ENCODE assay signal across 11 mouse cellular contexts in the genomic region with DNA sequence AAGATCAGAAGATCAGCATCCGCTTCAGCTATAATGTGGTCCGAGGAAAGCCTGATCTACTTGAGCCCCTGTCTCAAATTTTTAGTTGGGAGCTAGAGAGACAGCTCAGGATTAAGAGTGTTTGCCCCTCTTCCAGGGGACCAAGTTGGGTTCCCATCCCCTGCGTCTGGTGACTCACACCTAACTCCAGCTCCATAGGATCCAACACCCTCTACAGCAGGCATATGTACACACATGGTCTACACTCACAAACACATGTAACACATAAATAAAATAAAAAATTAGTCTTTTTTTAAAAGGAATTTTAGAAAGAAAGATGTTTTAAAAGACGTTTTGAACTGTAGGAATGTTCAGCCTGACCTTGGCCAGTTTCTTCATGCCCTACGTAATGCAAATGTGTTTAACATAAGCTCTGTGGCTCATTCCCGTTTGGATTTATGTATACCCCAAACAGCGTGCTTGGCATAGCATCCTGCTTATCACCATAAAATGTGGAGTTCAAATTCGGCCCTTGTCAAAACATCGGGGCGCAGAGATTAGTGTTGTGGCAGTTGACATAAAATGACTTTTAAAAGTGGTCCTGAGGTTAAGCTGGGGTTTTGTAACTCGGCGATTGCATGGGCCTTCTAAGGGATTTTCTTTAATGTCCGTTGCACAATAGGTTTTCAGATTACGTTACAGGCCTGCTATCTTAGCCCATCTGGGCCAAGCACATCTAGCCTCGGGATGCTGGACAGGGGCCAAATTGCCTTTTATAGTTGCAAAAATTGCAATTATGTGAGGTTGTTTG.
DNase-seq lines count a peak whose midpoint lies in the region; ATAC-seq lines count a peak whose summit lies in the region.
"Had no signal": no experiment of that assay in that cellular context is flagged by ENCODE, and none has a peak within 500 bp of the region (broad histone marks: within the 10 kb centered on the region; RNA-seq: fewer than 3 reads in every experiment).

No protein-coding gene starts in this region.

- ATAC-seq in megakaryocyte, adult 5-6 weeks (ENCODE audit: poor library complexity, severe bottlenecking), result peak; percentile 59

- H3K4me1 ChIP-seq in midbrain, embryonic 10.5 days, result no peaks in the 10 kb centered on the region

- H3K27me3 ChIP-seq in midbrain, embryonic 10.5 days (ENCODE audit: low read depth, poor library complexity, severe bottlenecking), result no peaks in the 10 kb centered on the region
- H3K27me3 ChIP-seq: megakaryocyte, embryonic 14.5 days had no signal

- peaks cover 16% of the 10 kb centered on the region for H3K36me3 ChIP-seq in midbrain, embryonic 10.5 days

- WGBS in midbrain, embryonic 10.5 days, result 84% methylated on average over 15 of the region's 15 CpGs

- no peak overlapping the region for H3K27ac ChIP-seq in midbrain, embryonic 10.5 days (replicated peaks)
- H3K27ac ChIP-seq: hindbrain, embryonic 14.5 days had no signal

- H3K4me3 ChIP-seq in midbrain, embryonic 10.5 days, result no peak overlapping the region
- H3K4me3 ChIP-seq: megakaryocyte, embryonic 14.5 days had no signal

- H3K9me3 ChIP-seq in midbrain, embryonic 10.5 days (replicated peaks), result no peaks in the 10 kb centered on the region
- H3K9me3 ChIP-seq: megakaryocyte, embryonic 14.5 days had no signal

- intact Hi-C loops in heart, postnatal 10 days (cut with DNase I), result no loop called here

- peak; percentile 83 for DNase-seq in heart, adult 11 months
- no peak for DNase-seq in heart, postnatal 10 days
- DNase-seq in MN1 (ENCODE audit: low spot score), result peak; percentile 60
- DNase-seq in fat pad, adult 2 months (ENCODE audit: extremely low read depth, low read depth, low spot score), result peak; percentile 61
- no peak for DNase-seq in midbrain, embryonic 10.5 days (ENCODE audit: low spot score)
- no peak for DNase-seq in left cerebral cortex, adult 9 months (ENCODE audit: low spot score in 2 of 2)
- DNase-seq: cerebellum, postnatal 14 days; kidney, postnatal 14 days had no signal

Comparison
In these comparisons a context has a peak if more than half of its experiments do, and no peak if none do; other contexts are left out.
1. DNase-seq: peak in heart, adult 11 months (single experiment), MN1 (single experiment) and fat pad, adult 2 months (single experiment); none in heart, postnatal 10 days (0 of 2), midbrain, embryonic 10.5 days (single experiment) and left cerebral cortex, adult 9 months (0 of 2).